Mouse (Mus musculus) spleen, adult 2 months (tissue): Measurements from ENCODE around the gene Ssmem1.

Experiments used
- CTCF ChIP-seq: fragments of 200-500 bp; IDR thresholded peaks from 2 replicates; pipeline ENCODE4 v1.5.1; 2011; ENCODE audit warnings: mild to moderate bottlenecking, inconsistent platforms; ENCODE audit not compliant: insufficient read depth, insufficient read length, insufficient replicate concordance; ENCODE audit errors: extremely low read depth
- POLR2A ChIP-seq: fragments of 200-500 bp; IDR thresholded peaks from 2 replicates; pipeline ENCODE4 v1.6.1; 2011; ENCODE audit warnings: low read depth, low read length, inconsistent platforms

DNA sequence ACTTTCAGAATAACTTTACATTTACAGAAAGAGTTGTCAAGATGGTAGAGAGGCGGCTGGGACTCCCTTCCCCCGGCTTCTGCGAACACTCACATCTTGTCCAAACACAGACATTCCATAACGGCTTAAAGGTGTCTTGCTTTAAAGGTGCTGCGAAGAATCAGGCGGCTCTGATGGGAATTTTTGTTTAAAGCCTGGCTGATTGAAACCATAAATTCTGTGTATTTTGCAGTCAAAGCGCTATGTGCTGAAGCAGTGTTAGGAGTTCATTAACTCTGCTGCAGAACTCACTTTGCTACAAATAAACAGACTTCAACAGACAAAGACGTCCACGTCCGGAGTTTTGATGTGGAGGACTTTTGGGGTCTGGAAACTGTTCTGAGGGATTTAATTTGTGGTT is 28.6 kb downstream of the Ssmem1 start:
- no peak for TF ChIP-seq CTCF
- no peak for TF ChIP-seq POLR2A
